Mouse (Mus musculus) limb, embryonic 15.5 days (tissue): ENCODE measurements around the gene Tacstd2. TPM values are rescaled to one million over a fixed set of nuclear protein-coding genes. Genes with fewer than 3 reads are reported as not detected.

Experiments
- ATAC-seq: fragments of 200-750 bp; cut with Nextera tagmentation; 2 replicates; pipeline ENCODE4 v1.8.0; 2017; ENCODE audit warnings: low read depth, moderate TSS enrichment; ENCODE audit not compliant: insufficient number of reproducible peaks, low FRiP score, low TSS enrichment
- H3K27ac ChIP-seq: fragments of 300-500 bp; sonication (generic); 2 replicates; pipeline ENCODE4 v1.5.1; 2015; ENCODE audit warnings: moderate library complexity, mild to moderate bottlenecking, inconsistent platforms
- H3K27me3 ChIP-seq: fragments of 300-500 bp; sonication (generic); 2 replicates; pipeline ENCODE4 v1.6.1; 2015; ENCODE audit warnings: inconsistent platforms
- H3K36me3 ChIP-seq: fragments of 300-500 bp; sonication (generic); 2 replicates; pipeline ENCODE4 v1.6.1; 2015; ENCODE audit warnings: inconsistent platforms
- H3K4me1 ChIP-seq: fragments of 300-500 bp; sonication (generic); 2 replicates; pipeline ENCODE4 v1.6.1; 2015; ENCODE audit warnings: inconsistent platforms
- H3K4me2 ChIP-seq: fragments of 300-500 bp; sonication (generic); 2 replicates; pipeline ENCODE4 v1.6.1; 2015; ENCODE audit warnings: mild to moderate bottlenecking, inconsistent platforms
- H3K4me3 ChIP-seq: fragments of 300-500 bp; sonication (generic); 2 replicates; pipeline ENCODE4 v1.5.1; 2015; ENCODE audit warnings: mild to moderate bottlenecking, inconsistent platforms
- H3K9ac ChIP-seq: fragments of 300-500 bp; sonication (generic); 2 replicates; pipeline ENCODE4 v1.6.1; 2015; ENCODE audit warnings: inconsistent platforms
- H3K9me3 ChIP-seq: fragments of 300-500 bp; sonication (generic); 2 replicates; pipeline ENCODE4 v1.6.1; 2016; ENCODE audit warnings: inconsistent platforms
- WGBS: fragments of 180-500 bp; shearing (Covaris S2); methylation state at CpG from one replicate; pipeline ENCODE4 v1.1.7; 2015; 5-methylcytosine and 5-hydroxymethylcytosine counted together
- polyA plus RNA-seq: library from polyadenylated mRNA; unstranded; fragments of >200 nt; fragmentation: Nextera tagmentation; extraction: Ambion mirVana; gene quantifications from 2 replicates; pipeline ENCODE4 v1.2.1, GENCODE M21; 2015

Gene Tacstd2
- polyA plus RNA-seq, result 311 and 328 TPM in 2 replicates

DNA sequence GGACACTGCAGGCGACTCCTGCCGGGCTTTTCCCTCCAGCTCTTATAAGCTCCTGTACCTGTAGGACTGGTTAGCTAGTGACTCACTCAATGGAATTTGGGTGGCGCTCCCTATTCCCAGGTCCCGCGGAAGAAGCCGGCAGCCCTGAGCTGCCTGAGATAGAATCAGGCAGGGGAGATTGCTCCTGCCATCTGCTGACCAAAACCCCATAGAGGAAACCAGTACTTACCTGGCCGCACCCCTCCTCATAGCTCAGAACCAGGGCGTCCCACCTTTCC is at the start of gene Tacstd2:
Gene Tacstd2, minus strand, starts transcription at position 20 of the 278 bp plus-strand sequence.
- 2% methylated on average over 8 of the region's 8 CpGs for WGBS
- peaks cover 59% of the 10 kb centered on the region for H3K27me3 ChIP-seq

DNA sequence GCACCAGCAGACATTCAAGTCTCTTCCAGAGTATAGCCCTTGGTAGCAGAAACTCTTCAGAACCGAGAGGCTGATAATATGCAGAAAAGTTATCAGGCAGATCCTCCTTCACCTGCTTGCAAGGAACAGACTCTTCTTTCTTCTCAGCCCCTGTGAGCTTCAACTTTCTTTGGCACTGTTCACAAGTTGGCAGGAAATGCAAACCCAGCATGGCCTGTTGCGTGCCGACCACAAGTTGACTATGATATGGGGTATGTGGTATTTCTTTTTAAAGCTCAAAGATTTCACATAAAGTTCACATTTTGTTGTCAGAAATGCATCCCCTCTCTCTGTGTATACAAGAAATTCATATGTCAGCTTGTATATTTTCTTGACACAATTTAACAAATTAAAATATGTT is 30.7 kb upstream of the Tacstd2 start:
- H3K9me3 ChIP-seq, result no peaks in the 10 kb centered on the region
- H3K27me3 ChIP-seq, result no peaks in the 10 kb centered on the region
- H3K9ac ChIP-seq, result no peak overlapping the region
- ATAC-seq, result no peak
- no peaks in the 10 kb centered on the region for H3K4me1 ChIP-seq
- no peaks in the 10 kb centered on the region for H3K36me3 ChIP-seq
- no peak overlapping the region for H3K4me3 ChIP-seq
- no peak overlapping the region for H3K27ac ChIP-seq
- H3K4me2 ChIP-seq, result no peak overlapping the region
- WGBS, result 80% methylated on average over 3 of the region's 3 CpGs

More for the DNA sequence above, at the start of gene Tacstd2:
- Histone ChIP-seq H3K9ac (no peak within 1 kb of the TSS), H3K27ac (peak within 1 kb of the TSS; percentile 59), H3K4me3 (peak within 1 kb of the TSS; percentile 43), H3K9me3 (no peaks in the 10 kb centered on the region), H3K36me3 (no peaks in the 10 kb centered on the region), H3K4me2 (peak within 1 kb of the TSS; percentile 69), H3K4me1 (peaks cover 27% of the 10 kb centered on the region)
- no peak for ATAC-seq

DNA sequence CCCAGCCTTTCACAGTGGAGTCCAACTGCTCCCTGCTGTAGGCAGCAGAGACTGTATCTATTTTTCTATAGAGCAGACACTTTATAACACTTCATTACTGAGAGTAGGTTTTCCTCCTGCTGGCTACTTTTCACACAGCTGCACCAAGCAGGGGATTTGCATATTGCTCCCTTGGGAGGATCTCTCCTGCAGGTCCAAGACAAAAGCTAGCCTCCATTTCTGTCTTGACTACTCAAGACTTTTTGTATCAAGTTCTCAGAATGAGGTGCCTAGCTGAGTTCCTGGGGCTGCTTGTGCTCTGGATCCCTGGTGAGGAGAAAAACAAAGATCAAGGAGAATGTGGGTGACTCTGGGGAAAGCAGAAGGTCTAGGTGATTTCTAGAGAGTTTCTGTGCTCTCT is 19.8 kb upstream of the Tacstd2 start:
- no peaks in the 10 kb centered on the region for H3K4me1 ChIP-seq
- no peaks in the 10 kb centered on the region for H3K9me3 ChIP-seq
- no peak overlapping the region for H3K4me2 ChIP-seq
- ATAC-seq, result no peak
- no peak overlapping the region for H3K27ac ChIP-seq
- H3K27me3 ChIP-seq, result no peaks in the 10 kb centered on the region
- H3K4me3 ChIP-seq, result no peak overlapping the region
- no peaks in the 10 kb centered on the region for H3K36me3 ChIP-seq
- H3K9ac ChIP-seq, result no peak overlapping the region

DNA sequence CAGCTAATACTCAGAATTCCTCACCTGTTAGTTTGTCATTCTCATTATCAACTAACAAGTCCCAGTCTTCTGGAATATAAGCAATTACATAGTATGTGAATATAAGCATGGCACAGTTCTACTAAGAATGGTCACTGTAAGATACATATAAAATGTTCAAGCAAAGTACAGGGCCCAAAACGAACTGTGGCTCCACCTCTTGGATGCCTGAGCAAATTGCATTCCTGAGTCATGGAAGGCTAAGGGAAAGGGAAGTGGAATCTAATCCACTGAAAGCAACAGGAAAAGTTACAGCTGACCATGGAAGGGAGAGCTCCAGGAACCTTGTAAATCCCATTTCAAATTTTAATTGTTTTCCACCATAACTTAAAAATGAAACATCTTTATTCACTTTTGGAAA is 14.0 kb upstream of the Tacstd2 start:
- WGBS, result 16% methylated on average over 1 of the region's 1 CpGs
- no peaks in the 10 kb centered on the region for H3K4me1 ChIP-seq
- no peaks in the 10 kb centered on the region for H3K36me3 ChIP-seq
- no peaks in the 10 kb centered on the region for H3K9me3 ChIP-seq
- no peaks in the 10 kb centered on the region for H3K27me3 ChIP-seq
- H3K9ac ChIP-seq, result no peak overlapping the region
- no peak overlapping the region for H3K27ac ChIP-seq
- no peak overlapping the region for H3K4me3 ChIP-seq
- H3K4me2 ChIP-seq, result no peak overlapping the region
- ATAC-seq, result no peak

DNA sequence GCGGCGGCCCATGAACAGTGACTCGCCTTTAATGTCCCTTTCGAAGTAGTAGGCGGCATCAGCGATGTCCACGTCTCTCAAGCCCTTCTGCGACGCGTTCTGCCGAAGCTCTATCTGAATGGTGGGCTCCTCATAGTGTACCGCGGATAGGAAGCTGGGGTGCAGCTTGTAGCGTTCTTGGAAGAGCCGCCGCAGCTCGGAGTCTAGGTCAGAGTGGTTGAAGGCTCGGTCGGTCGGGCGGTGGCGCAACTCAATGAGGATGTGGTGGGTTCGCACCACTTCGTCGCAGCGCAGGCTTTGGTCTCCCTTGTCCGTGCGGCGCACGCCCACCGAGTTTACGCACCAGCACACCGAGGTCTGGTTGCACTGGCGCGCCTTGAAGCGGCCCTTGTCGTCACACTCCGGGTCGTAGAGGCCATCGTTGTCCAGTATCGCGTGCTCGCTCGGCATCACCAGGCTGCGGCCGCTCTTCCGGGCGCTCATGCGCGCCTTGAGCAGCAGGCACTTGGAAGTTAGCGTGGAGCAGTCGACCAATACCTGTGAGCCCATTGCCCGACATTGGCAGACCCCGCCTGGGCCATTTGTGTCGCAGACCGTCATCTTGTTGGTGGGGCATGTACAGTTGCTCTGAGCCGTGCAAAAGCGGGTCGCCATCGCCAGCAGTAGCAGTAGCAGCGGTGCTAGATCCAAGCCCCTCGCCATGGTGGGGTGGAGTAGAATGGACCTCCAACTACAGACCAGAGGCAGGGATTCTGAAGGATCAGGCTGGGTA is 405 bp downstream of the Tacstd2 start:
- Histone ChIP-seq H3K4me2 (peak overlapping the region; percentile 69), H3K9me3 (no peaks in the 10 kb centered on the region), H3K27me3 (peaks cover 59% of the 10 kb centered on the region), H3K9ac (no peak overlapping the region), H3K4me1 (peaks cover 27% of the 10 kb centered on the region), H3K27ac (peak overlapping the region; percentile 59), H3K4me3 (peak overlapping the region; percentile 43), H3K36me3 (no peaks in the 10 kb centered on the region)
- under 1% methylated on average over 62 of the region's 62 CpGs for WGBS
- ATAC-seq, result peak; percentile 26; the same call in 1 of the 2 replicates

DNA sequence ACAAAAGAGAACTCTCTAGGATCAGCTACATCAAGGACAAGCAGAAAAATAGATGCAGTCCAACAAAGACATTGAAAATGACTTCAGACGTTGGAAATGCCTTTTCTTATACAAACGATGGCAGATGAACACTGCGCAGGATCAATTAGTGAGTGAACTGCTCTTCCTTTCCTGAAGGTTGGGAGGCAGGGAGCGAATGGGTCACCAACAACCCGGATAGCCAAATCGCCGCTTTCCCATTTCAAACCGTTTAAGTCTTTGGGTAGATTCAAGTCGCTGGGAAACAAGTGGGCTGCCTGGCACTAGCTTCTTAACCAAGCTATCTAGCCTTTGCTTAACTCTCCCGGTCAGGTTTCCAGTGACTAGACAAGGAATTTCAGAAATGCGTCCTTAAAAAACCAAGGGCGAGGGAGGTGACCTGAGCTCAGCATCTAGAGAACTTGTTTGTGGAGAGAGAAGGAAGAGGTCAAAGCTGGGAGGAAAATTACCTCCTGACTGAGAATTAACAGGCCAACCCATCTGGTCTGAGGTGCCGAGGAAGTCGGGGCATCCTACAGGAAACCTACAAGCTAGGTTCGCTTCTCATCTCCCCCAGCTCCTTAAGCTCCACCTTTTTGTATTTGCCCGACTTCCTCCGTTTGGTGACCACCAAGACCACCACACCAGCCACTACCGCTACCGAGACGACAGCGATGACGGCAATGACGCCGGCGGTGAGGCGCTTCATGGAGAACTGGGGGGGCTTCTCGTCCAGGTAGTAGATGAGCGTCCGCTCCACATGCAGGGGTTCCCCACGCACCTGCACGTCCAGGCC is 1.2 kb downstream of the Tacstd2 start:
- Histone ChIP-seq H3K4me2 (peak overlapping the region; percentile 69), H3K36me3 (no peaks in the 10 kb centered on the region), H3K4me1 (peaks cover 27% of the 10 kb centered on the region), H3K27me3 (peaks cover 59% of the 10 kb centered on the region), H3K9me3 (no peaks in the 10 kb centered on the region), H3K4me3 (peak overlapping the region; percentile 43), H3K27ac (0 out of 2 replicates have a peak overlapping the region, but pooled peaks have one; percentile 59), H3K9ac (no peak overlapping the region)
- ATAC-seq, result no peak
- WGBS, result 6% methylated on average over 31 of the region's 31 CpGs

DNA sequence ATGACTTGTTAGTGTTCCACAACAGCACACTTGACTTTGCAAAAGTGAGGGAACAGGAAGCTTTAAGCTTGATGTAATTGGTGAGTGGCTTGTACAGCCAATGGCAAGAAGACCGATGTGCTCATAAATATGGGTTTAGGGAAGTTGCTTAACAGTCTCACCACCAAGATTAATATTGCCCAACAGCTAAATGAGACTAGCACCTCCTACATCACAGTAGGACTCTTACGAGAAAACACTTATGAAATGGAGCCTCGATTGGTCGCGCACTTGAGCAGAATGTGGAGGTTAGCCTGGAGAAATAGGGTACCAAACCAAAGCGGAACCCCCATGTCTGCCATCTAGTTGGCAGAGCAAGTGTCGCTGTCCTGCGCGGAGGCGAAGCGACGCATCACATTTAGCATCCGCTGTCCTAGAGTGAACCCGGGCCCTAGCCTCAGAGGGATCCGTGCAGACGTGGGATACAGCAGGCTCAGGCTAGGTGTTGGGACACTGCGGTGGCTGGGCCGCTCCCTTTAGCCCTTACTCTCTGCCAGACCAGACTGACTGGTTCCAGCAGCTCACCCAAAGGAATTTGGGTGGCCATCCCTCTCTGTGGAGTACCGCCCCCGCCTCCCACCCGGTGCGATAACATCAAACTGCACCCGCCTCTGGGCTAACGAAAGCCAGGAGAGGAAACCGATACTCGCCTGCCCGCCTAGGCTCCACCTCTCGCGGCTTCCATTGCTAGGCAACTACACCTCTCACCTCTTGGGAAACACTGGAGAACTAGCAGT is 2.7 kb downstream of the Tacstd2 start:
- Histone ChIP-seq H3K4me2 (peak overlapping the region; percentile 39), H3K36me3 (no peaks in the 10 kb centered on the region), H3K4me1 (peaks cover 27% of the 10 kb centered on the region), H3K9ac (no peak overlapping the region), H3K9me3 (no peaks in the 10 kb centered on the region), H3K27me3 (peaks cover 59% of the 10 kb centered on the region), H3K27ac (peak overlapping the region; percentile 73; the same call in 1 of the 2 replicates), H3K4me3 (peak overlapping the region; percentile 23)
- 6% methylated on average over 29 of the region's 29 CpGs for WGBS
- ATAC-seq, result 0 out of 2 replicates have a peak, but pooled peaks have one; percentile 62

DNA sequence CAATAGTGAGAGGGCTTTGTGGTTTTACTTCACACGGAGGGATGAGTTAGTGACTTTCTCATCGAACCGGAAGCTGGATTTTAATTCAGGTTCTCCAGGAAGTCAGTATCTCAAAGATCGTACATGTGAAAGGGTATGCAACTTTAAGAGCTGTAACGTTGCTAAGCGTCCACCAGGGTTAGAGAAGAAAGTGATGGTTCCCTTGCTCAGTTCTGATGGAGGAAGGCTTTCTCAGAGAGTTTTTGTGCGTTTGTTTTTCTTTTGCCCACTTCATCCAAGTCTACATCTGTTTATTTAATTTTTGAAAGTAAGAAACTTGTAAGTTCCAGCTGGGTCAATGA is 3.8 kb downstream of the Tacstd2 start:
- Histone ChIP-seq H3K9me3 (no peaks in the 10 kb centered on the region), H3K27me3 (peaks cover 55% of the 10 kb centered on the region), H3K9ac (no peak overlapping the region), H3K4me3 (no peak overlapping the region), H3K27ac (peak overlapping the region; percentile 73; the same call in 1 of the 2 replicates), H3K4me1 (peaks cover 27% of the 10 kb centered on the region), H3K4me2 (no peak overlapping the region), H3K36me3 (no peaks in the 10 kb centered on the region)
- no peak for ATAC-seq
- 62% methylated on average over 7 of the region's 7 CpGs for WGBS

DNA sequence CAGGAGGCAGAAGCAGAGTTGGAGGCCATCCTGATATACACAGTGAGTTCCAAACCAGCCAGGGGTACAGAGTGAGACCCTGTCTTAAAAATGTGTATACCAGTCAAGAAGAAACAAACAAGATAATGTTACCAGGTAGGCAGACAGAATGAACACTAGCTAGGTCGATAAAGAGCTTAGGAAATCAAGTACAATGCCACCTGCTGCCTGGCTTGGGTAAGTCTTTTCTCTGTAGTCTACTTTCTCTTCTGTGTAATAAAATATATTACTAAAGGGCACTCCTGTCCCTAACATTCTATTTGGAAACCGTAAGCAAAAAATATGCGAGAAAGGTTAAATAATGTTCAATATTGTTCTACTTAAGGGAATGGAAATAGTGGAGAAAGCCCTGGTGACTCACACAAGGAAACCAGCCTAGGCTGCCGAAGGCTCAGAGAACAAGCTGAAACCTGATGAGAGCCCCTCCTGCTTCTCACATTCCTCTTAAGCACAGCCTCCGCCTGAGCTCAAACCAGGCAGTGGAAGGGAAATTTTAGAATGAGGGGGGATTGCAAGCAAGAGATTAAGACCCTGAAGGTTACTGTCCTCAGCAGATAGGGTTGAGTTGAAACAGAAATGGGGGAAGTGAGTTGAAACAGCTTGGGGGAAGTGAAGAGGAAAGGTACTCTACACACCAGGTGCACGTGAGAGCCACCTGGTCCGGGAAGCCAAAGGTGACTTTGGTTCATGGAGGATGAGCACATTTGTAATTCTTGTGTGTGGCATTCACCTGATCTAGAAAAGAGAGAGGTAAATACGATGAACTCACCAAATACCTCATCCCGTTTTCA is 4.4 kb downstream of the Tacstd2 start:
- peaks cover 27% of the 10 kb centered on the region for H3K4me1 ChIP-seq
- H3K36me3 ChIP-seq, result no peaks in the 10 kb centered on the region
- no peaks in the 10 kb centered on the region for H3K9me3 ChIP-seq
- H3K4me3 ChIP-seq, result no peak overlapping the region
- H3K9ac ChIP-seq, result no peak overlapping the region
- H3K27ac ChIP-seq, result peak overlapping the region; percentile 50; the same call in 1 of the 2 replicates
- no peak for ATAC-seq
- 46% methylated on average over 9 of the region's 9 CpGs for WGBS
- no peak overlapping the region for H3K4me2 ChIP-seq
- H3K27me3 ChIP-seq, result peaks cover 49% of the 10 kb centered on the region

DNA sequence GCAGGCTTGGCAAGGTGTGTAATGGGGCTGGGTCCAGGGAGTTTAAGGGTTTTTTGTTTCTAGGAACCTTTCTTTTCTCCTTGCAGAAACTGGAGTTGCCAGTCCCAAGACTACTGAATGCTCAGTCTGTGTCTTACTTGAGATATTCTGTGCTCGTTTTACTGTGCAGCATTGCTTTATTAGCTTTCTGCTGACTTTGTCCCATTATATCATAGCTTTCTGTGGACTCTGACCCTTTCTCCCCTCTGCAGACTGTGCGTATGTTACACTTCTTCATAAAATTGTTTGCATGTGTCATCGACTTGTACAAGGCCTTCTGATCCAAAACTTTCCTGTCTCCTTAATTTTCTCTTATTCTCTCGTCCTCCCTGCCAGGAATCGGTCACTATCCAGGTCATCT is 9.2 kb downstream of the Tacstd2 start:
- no peak overlapping the region for H3K4me3 ChIP-seq
- H3K4me1 ChIP-seq, result no peaks in the 10 kb centered on the region
- WGBS, result 85% methylated on average over 5 of the region's 5 CpGs
- H3K36me3 ChIP-seq, result no peaks in the 10 kb centered on the region
- H3K9ac ChIP-seq, result no peak overlapping the region
- H3K27me3 ChIP-seq, result peaks cover 2% of the 10 kb centered on the region; the same call in 1 of the 2 replicates
- no peak overlapping the region for H3K4me2 ChIP-seq
- H3K27ac ChIP-seq, result no peak overlapping the region
- no peak for ATAC-seq
- H3K9me3 ChIP-seq, result no peaks in the 10 kb centered on the region

DNA sequence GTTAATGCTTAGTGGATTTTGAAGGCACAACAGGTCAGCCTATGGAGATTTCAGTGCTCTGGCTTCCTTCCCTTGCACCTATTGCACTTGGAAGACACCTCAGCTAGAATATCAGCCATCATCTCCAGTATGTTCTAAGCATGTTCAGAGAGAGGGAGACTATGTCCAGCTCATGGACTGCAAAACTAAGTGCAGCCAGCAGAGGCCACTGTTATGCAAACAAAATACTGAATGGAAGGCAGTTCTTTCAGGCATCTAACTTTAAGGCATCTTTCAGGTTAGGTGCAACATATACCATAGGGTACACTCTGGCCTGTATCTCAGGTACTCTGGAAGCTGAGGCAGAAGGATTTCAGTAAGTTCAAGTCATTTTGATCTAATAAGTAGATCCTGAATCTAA is 24.8 kb downstream of the Tacstd2 start:
- Histone ChIP-seq H3K4me1 (no peaks in the 10 kb centered on the region), H3K9ac (no peak overlapping the region), H3K27ac (no peak overlapping the region), H3K36me3 (no peaks in the 10 kb centered on the region), H3K4me3 (no peak overlapping the region), H3K9me3 (no peaks in the 10 kb centered on the region), H3K4me2 (no peak overlapping the region), H3K27me3 (no peaks in the 10 kb centered on the region)
- no peak for ATAC-seq
